Mouse (Mus musculus): Measurements from ENCODE around the gene Lyg2.

Lyg2 gene

DNA sequence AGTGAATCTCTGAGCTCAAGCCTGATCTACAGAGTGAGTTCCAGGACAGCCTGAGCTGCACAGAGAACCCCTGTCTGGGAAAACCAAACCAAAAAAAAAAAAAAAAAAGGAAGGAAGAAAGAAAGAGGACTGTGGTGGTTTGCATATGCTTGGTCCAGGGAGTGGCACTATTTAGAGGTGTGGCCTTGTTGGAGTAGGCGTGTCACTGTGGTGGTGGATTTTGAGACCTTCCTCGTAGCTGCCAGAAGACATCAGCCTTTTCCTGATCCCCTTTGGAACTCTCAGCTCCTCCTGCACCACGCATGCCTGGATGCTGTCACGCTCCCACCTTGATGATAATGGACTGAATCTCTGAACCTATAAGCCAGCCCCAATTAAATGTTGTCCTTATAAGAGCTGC, 32.9 kb downstream of the Lyg2 start:
- DNase-seq (ENCODE audit: low spot score), result no peak

DNA sequence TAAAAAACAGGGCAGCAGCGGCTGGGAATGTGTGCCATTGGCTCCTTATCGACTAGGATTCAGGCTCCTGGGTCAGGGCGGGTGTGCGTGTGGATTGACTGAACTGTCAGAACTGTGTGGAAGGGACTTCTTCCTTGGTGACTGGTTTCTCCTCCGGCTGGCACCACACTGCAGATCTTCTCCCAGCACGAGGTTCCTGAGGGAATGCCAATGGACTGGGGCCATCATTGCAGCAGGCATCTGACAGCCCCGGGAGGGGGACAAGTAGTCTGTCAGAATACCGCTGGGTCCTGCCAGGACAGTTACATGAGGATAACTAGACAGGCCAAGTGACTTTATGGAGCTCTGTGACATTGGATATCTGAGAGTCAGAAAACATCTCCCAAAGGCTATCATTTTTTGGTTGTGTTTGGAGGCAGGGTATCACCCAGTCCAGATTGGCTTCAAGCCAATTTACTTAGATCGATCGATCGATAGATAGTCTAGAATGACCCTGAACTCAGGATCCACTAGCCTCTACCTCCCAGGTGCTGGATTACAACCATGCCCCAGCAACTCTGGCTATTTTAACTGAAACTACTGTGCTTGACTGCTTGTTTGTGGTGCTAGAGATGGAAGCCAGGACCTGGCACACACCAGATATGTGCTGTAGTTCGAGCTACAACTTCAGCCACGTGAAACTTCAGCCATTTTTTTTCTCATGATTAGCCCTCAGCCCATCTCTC, 38.4 kb downstream of the Lyg2 start:
- DNase-seq (ENCODE audit: low spot score), result no peak

DNA sequence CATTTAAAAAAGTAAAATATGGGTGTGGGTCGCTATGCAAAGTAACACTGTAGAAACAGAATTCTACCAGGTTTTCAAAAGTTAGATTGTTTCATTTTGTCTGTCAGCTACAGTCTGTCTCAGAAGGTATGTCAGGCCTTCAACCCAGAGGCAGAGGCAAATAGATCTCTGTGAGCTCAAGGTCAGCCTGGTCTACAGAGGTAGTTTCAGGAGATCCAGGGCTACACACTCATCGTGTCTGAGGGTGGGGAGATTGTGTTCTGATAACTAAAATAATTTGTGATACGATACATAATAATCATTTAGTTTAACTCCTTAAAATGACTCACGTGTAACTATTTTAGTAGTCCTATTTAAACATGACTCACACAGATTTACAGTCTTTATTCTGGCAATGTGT, 43.1 kb downstream of the Lyg2 start:
- DNase-seq (ENCODE audit: low spot score), result no peak

DNA sequence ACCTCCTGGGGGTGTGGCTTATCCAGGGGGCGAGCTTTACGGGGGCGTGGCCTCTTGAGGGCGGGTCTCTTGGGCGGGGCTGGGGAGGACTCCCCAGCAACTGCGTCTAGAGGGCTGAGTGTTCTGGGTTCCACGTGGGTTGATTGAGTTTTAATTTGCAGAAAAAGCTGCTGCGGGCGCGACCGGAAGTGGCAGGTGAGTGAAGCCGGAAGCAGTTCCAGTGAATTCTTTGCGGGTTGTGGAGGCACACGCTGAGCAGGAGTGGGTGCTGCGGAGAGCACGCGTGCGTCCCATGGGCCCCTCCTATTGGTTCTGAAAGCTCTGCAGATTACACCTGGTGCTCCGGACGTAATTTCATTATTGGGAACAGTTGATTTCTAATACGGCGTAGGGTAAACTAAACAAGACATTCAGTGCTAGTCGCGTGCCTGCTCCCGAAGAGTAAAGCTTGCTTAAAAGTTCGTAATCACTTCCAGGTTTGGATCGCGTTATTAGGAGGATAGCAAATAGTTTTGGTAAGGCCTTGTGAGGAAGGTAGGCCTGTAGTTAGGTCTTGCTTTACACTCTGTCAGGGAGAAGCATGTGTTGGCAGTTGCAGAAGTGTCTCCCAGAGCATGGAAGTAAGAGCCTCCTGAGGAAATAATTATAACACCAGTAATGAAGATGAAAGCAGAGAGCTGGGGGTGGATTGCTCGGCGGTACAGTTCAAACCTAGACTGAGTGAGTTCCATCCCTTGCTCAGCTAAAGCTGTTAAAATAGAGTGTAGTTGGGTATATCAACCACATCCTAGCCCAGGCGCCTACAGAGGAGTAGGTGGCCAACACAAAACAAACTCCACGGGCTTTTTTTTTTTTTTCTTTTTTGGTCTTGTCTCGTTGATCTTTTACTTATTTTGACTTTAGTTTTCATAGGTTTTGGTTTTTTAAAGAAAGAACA, 43.9 kb downstream of the Lyg2 start:
- peak; percentile 83 for DNase-seq (ENCODE audit: low spot score)

DNA sequence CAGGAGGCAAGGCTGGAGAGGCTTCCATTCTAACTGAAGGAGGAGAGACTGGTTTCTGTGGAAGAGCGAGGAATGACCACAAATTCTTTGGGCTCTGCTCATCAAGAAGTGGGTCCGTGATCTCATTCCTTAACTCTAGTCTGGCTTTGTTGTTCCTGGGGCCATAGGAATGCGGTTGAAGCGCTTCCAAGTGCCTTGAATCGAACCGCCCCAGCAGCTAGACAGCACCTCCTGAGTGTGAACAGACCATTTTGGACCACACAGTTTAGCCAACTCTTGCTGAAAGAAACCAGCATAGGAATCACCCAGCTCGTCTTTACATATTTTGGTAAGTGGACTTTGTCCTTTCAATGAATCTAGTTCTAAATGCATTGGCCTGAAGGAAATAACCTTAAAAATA, 44.6 kb downstream of the Lyg2 start, which contains the start of gene Lipt1:
Lipt1 (plus strand) TSS at position 35 of the 400 bp plus-strand sequence.
- no peak for DNase-seq (ENCODE audit: low spot score)

DNA sequence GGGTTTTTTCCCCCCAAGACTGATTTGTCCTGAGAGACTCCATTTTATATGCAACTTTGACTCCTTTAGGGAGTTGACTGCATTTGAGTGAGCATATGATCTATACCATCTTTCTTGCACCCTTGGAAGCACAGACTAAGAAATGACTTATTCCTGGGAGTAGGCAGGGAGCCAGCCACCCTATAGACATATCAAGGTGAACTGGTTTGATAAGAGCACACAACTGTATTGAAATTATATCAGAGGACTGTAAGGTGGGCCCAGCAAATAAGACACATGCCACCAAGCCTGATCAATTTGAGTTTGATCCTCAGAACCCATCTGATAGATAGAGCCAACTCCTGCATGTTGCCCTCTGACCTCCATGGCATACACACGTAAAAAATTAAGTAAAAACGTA, 46.9 kb downstream of the Lyg2 start:
- no peak for DNase-seq (ENCODE audit: low spot score)

DNA sequence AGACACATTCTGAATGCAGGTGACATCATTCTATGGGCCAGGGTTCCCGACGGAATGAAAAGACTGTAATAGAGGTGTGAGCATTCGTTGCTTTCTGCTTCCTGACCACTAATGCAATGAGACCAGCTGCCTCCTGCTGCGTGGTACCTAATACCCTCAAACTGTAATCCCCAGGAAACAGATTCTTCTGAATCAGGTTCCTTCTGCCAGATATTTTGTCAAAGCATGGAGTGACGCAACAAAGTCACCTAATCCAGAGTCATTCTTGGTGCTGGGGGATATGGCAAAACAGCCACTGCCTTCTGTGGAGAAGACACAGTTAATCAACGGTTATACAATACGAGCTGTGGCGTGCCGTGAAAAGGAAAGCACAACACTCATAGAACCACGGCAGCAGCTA, 47.7 kb downstream of the Lyg2 start:
- DNase-seq (ENCODE audit: low spot score), result no peak

DNA sequence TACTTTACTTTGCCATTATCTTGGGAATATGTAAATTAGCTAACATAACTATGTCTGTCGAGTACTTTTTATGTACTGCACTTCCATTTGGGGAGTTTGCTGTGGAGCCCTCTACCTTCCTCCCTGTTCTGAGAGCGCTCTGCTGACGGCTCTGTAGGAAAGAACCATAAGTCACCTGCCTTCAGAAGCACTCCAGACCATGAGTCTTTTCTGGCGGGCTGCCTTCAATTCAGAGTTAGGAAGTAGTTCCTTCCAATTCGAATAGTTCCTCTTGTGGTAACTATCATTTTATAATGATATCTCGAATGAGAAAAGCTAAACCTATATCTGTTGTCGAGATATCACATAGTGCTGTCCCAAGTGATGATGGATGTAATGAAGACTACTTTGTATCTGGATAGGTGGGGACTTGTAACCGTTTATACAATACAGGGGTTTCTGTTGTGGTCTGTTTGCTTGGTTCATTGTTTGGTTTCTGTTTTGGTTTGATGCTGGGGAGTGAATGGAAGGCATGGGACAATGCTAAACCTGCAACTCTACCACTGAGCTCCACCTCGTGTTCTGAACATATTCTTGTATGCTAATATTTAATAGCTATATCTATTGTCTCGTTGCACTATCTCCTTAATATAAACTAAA, 48.5 kb downstream of the Lyg2 start:
- no peak for DNase-seq (ENCODE audit: low spot score)

DNA sequence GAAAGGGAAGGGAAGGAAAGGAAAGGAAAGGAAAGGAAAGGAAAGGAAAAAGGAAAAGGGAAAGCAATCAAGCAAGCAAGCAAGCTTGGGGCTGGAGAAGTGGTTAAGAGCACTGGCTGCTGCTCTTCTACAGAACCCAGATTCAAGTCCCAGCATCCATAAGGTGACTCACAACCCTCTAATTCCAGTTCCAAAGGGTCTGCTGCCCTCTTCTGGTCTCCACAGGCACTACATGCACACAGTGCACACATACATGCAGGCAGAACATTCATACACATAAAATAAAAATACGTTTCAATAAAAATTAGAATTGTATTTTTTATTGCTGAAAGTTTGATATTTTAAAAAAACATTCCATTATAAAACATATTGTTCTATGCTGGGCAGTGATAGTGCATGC, 49.2 kb downstream of the Lyg2 start:
- peak; percentile 52 for DNase-seq (ENCODE audit: low spot score)

DNA sequence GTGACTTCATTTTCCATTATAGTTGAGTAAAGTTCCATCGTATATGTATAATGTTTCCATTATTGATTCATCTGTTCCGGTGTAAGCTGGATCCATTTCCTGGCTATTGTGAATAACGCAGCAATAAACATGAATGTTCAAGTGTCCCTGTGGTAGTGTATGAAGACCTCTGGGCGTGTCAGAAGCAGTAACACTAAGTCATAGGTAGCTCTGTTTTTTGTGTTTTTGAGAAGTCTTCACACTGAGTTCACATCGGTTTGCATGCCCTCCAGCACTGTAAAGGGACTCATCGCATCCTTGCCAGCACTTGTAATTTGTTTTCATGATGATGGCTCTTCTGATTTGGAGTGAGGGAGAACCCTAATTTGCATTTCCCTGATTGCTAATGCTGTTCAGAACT, 50.0 kb downstream of the Lyg2 start, which contains the start of gene Tsga10:
Tsga10 (minus strand) TSS at position 144 of the 400 bp plus-strand sequence.
- no peak for DNase-seq (ENCODE audit: low spot score)

DNA sequence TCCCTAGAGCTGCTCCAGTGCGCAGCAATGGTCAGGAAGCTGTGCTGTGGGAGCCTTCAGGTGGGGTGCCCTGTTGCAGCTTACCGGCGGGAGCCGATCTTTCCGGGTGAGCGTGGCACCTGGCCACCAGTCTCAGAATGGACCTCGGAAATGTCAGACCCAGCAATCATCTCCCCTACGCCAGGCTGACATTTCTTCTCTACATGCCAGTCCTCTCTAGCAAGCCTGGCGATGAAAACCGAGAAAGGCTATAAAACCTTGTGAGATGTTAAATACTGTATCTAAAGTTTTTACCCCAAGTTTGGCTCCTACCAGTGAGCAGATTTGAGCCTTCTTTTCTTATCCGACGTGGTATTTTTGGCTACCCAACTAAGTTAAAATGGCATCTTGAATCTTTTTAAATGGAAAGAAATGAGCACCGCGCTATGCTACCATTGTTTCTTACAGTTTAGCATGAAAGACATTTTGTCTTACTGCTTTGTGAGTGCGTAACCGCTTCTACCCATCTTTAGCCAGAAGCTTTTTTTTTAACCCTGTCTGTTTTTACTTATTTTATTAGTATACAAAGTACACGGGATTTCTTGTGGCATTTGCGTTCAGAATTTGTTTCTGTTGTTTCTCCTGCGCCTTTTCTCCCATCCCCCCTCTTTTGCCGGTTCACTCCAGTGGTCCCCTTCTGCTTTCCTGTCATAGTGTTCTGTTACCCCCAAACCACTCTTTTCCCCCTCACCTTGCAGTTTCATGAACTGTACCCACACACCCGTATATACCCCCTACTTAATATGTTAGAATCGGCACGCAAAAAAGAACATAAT, 50.7 kb downstream of the Lyg2 start:
- no peak for DNase-seq (ENCODE audit: low spot score)

DNA sequence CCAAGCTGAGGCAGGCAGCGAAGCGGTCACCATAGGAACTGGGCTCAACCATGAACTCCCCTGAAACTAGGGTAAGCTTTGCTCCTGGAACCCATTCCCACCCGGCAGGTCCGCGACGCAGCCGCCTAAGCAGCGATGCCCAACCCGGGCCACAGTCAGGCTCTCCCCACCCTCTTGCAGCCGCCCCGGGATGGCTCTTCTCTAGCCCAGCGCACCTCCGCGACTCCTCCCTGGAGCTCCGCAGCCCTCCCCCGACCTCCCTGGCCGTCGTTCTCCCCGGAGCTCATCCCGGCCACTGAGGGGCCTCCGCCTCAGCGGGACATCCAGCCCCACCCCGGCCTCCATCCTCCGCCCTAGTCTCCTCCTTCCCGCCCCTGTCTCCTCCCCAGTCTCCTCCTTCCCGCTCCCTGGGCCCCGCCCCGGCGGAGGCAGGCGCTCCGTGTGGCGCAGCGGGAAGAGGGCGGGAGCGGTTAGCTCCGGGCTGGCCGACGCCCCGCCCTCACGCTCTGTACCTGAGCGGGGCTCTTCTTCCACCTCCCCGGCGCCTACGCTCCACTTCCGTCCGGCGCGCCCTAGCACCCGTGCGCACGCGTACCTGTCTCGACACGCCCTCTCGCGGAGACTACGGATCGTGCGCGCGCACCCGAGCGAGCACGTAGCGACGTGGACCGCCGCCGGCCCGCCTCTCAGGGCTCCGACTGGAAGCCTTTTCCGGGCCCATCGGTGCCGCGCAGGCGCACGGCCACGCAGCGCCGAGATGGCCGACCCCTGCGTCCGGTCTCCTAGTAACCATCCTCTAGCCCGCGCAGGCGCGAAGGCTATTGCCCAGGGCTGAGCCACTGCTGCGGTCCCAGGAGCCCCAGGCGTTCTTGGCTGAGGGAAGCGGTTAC, 51.5 kb downstream of the Lyg2 start:
- peak; percentile 100 for DNase-seq (ENCODE audit: low spot score)

Data from testis, postnatal 14 days (tissue).